Comparison of ENCODE assay signal across 19 mouse cellular contexts in genomic region chr10:87098722-87099121, GRCm38 (mm10). TPM values are rescaled to one million over a fixed set of nuclear protein-coding genes. Genes with fewer than 3 reads are reported as not detected.
"Had no signal": no experiment of that assay in that cellular context is flagged by ENCODE, and none has a peak within 500 bp of the region (broad histone marks: within the 10 kb centered on the region; RNA-seq: fewer than 3 reads in every experiment).

No protein-coding gene starts in this region.

- H3K9ac ChIP-seq: kidney, embryonic 15.5 days; lung, embryonic 15.5 days; midbrain, embryonic 13.5 days had no signal

- H3K4me1 ChIP-seq: lung, embryonic 15.5 days had no signal

- H3K4me2 ChIP-seq: kidney, embryonic 15.5 days; liver, embryonic 11.5 days; lung, embryonic 15.5 days; midbrain, embryonic 13.5 days had no signal

- H3K27ac ChIP-seq: kidney, embryonic 15.5 days; left cerebral cortex, adult 2 months; limb, embryonic 10.5 days; lung, embryonic 15.5 days; midbrain, embryonic 13.5 days had no signal

- H3K36me3 ChIP-seq: kidney, embryonic 15.5 days; limb, embryonic 10.5 days; lung, embryonic 15.5 days; midbrain, embryonic 13.5 days had no signal

- H3K4me3 ChIP-seq: kidney, embryonic 15.5 days; left cerebral cortex, adult 2 months; limb, embryonic 10.5 days; lung, embryonic 15.5 days; midbrain, embryonic 13.5 days; myocyte had no signal

- H3K9me3 ChIP-seq: kidney, embryonic 15.5 days; limb, embryonic 10.5 days; lung, embryonic 15.5 days; midbrain, embryonic 13.5 days had no signal

- H3K27me3 ChIP-seq: kidney, embryonic 15.5 days; lung, embryonic 15.5 days had no signal

- ATAC-seq: intestine, embryonic 16.5 days; midbrain, embryonic 13.5 days had no signal

- DNase-seq: kidney, adult 2 months; kidney, postnatal 25 days; lung, postnatal 14 days; right cerebral cortex, postnatal 14 days; thymus, postnatal 25 days had no signal

RNA-seq across cellular contexts. Expression of gene 1700113H08Rik, which starts 40.9 kb away (rescaled TPM):
- total RNA-seq: layer of hippocampus, postnatal 25 days; left cerebral cortex, adult 2 months; left cerebral cortex, postnatal 14 days; megakaryocyte-erythroid progenitor cell, adult 5-6 weeks had no signal
- polyA plus RNA-seq: kidney, adult 2 months; kidney, embryonic 15.5 days; limb, embryonic 10.5 days; limb, embryonic 14.5 days; liver, embryonic 11.5 days; liver, embryonic 16.5 days; lung, embryonic 15.5 days; myocyte; stomach, embryonic 16.5 days had no signal
